Mouse (Mus musculus): ENCODE data around the gene Acin1. TPM values are rescaled to one million over a fixed set of nuclear protein-coding genes. Genes with fewer than 3 reads are reported as not detected.
A peak's percentile ranks its signal among the peaks of the same experiment; 100 is the strongest.

Acin1 gene
- polyA plus RNA-seq, 1 experiment = 107 TPM

GRCm38 (mm10) chr14:54643011-54643410 lies 43.7 kb downstream of the Acin1 start:
- Histone ChIP-seq H3K79me2 (ENCODE audit: control insufficient read depth, insufficient read depth) (peaks cover 7% of the 10 kb centered on the region), H3ac (ENCODE audit: control insufficient read depth, insufficient read length, low read depth) (no peak overlapping the region), H3K27me3 (ENCODE audit: control insufficient read depth, insufficient read depth, insufficient read length) (no peaks in the 10 kb centered on the region), H3K4me3 (ENCODE audit: insufficient read depth, poor library complexity, severe bottlenecking) (no peak overlapping the region), H3K79me3 (ENCODE audit: low read depth) (peaks cover under 1% of the 10 kb centered on the region), H3K36me3 (ENCODE audit: control insufficient read depth, insufficient read depth) (peaks cover 58% of the 10 kb centered on the region)
- TF ChIP-seq CEBPB (IDR thresholded peaks at IDR 0.05; ENCODE audit: low read depth) (no peak), CTCF (IDR thresholded peaks at IDR 0.05; ENCODE audit: control insufficient read depth, insufficient read depth, insufficient read length) (no peak), FOSL1 (IDR thresholded peaks at IDR 0.05; ENCODE audit: insufficient read depth, low read length, poor library complexity, severe bottlenecking) (no peak), MAX (IDR thresholded peaks at IDR 0.05) (no peak), MYOG (IDR thresholded peaks at IDR 0.05; ENCODE audit: control insufficient read depth, extremely low read depth, insufficient read length) (no peak), MYOD1 (IDR thresholded peaks at IDR 0.05; ENCODE audit: control insufficient read depth, insufficient read length, low read depth) (no peak), USF1 (IDR thresholded peaks at IDR 0.05; ENCODE audit: low read depth) (no peak)

- Histone ChIP-seq H3ac (ENCODE audit: control insufficient read depth, insufficient read length, low read depth) (no peak overlapping the region), H3K79me3 (ENCODE audit: low read depth) (no peaks in the 10 kb centered on the region), H3K27me3 (ENCODE audit: control insufficient read depth, insufficient read depth, insufficient read length) (no peaks in the 10 kb centered on the region), H3K79me2 (ENCODE audit: control insufficient read depth, insufficient read depth) (peaks cover 2% of the 10 kb centered on the region), H3K36me3 (ENCODE audit: control insufficient read depth, insufficient read depth) (peaks cover 52% of the 10 kb centered on the region), H3K4me3 (ENCODE audit: insufficient read depth, poor library complexity, severe bottlenecking) (no peak overlapping the region)
- TF ChIP-seq MAX (IDR thresholded peaks at IDR 0.05) = no peak
- TF ChIP-seq CEBPB (IDR thresholded peaks at IDR 0.05; ENCODE audit: low read depth) = no peak
- TF ChIP-seq USF1 (IDR thresholded peaks at IDR 0.05; ENCODE audit: low read depth) = no peak
- no peak for TF ChIP-seq MYOD1 (IDR thresholded peaks at IDR 0.05; ENCODE audit: control insufficient read depth, insufficient read length, low read depth)
- TF ChIP-seq FOSL1 (IDR thresholded peaks at IDR 0.05; ENCODE audit: insufficient read depth, low read length, poor library complexity, severe bottlenecking) = no peak
- no peak for TF ChIP-seq CTCF (IDR thresholded peaks at IDR 0.05; ENCODE audit: control insufficient read depth, insufficient read depth, insufficient read length)
- TF ChIP-seq MYOG (IDR thresholded peaks at IDR 0.05; ENCODE audit: control insufficient read depth, extremely low read depth, insufficient read length) = no peak
Measured at GRCm38 (mm10) chr14:54642224-54642944, 44.3 kb downstream of the Acin1 start.

- H3K79me3 ChIP-seq (ENCODE audit: low read depth) = no peaks in the 10 kb centered on the region
- H3K79me2 ChIP-seq (ENCODE audit: control insufficient read depth, insufficient read depth) = no peaks in the 10 kb centered on the region
- peak within 1 kb of the TSS; percentile 36 for H3K4me3 ChIP-seq (ENCODE audit: insufficient read depth, poor library complexity, severe bottlenecking)
- H3ac ChIP-seq (ENCODE audit: control insufficient read depth, insufficient read length, low read depth) = peak within 1 kb of the TSS; percentile 89
- H3K27me3 ChIP-seq (ENCODE audit: control insufficient read depth, insufficient read depth, insufficient read length) = no peaks in the 10 kb centered on the region
- peaks cover 43% of the 10 kb centered on the region for H3K36me3 ChIP-seq (ENCODE audit: control insufficient read depth, insufficient read depth)
- TF ChIP-seq USF1 (IDR thresholded peaks at IDR 0.05; ENCODE audit: low read depth) (no peak), CTCF (IDR thresholded peaks at IDR 0.05; ENCODE audit: control insufficient read depth, insufficient read depth, insufficient read length) (peak; percentile 59), MAX (IDR thresholded peaks at IDR 0.05) (no peak), CEBPB (IDR thresholded peaks at IDR 0.05; ENCODE audit: low read depth) (no peak), FOSL1 (IDR thresholded peaks at IDR 0.05; ENCODE audit: insufficient read depth, low read length, poor library complexity, severe bottlenecking) (no peak), MYOG (IDR thresholded peaks at IDR 0.05; ENCODE audit: control insufficient read depth, extremely low read depth, insufficient read length) (no peak), MYOD1 (IDR thresholded peaks at IDR 0.05; ENCODE audit: control insufficient read depth, insufficient read length, low read depth) (no peak)
Measured at GRCm38 (mm10) chr14:54641305-54641969, 45.3 kb downstream of the Acin1 start, which contains the start of gene Cdh24. TSS of gene Cdh24 (minus strand) at chr14:54641364.

GRCm38 (mm10) chr14:54640946-54641304 lies 45.8 kb downstream of the Acin1 start, which contains the start of gene Gm17606:
TSS of gene Gm17606 (plus strand) at chr14:54640952.
- no peaks in the 10 kb centered on the region for H3K79me3 ChIP-seq (ENCODE audit: low read depth)
- no peaks in the 10 kb centered on the region for H3K79me2 ChIP-seq (ENCODE audit: control insufficient read depth, insufficient read depth)
- peaks cover 38% of the 10 kb centered on the region for H3K36me3 ChIP-seq (ENCODE audit: control insufficient read depth, insufficient read depth)
- peak within 1 kb of the TSS; percentile 36 for H3K4me3 ChIP-seq (ENCODE audit: insufficient read depth, poor library complexity, severe bottlenecking)
- TF ChIP-seq CEBPB (IDR thresholded peaks at IDR 0.05; ENCODE audit: low read depth) = no peak
- TF ChIP-seq FOSL1 (IDR thresholded peaks at IDR 0.05; ENCODE audit: insufficient read depth, low read length, poor library complexity, severe bottlenecking) = no peak
- no peak for TF ChIP-seq CTCF (IDR thresholded peaks at IDR 0.05; ENCODE audit: control insufficient read depth, insufficient read depth, insufficient read length)
- no peak for TF ChIP-seq MYOG (IDR thresholded peaks at IDR 0.05; ENCODE audit: control insufficient read depth, extremely low read depth, insufficient read length)
- no peak for TF ChIP-seq MAX (IDR thresholded peaks at IDR 0.05)
- TF ChIP-seq USF1 (IDR thresholded peaks at IDR 0.05; ENCODE audit: low read depth) = no peak
- no peak for TF ChIP-seq MYOD1 (IDR thresholded peaks at IDR 0.05; ENCODE audit: control insufficient read depth, insufficient read length, low read depth)
- no peaks in the 10 kb centered on the region for H3K27me3 ChIP-seq (ENCODE audit: control insufficient read depth, insufficient read depth, insufficient read length)
- peak within 1 kb of the TSS; percentile 89 for H3ac ChIP-seq (ENCODE audit: control insufficient read depth, insufficient read length, low read depth)

GRCm38 (mm10) chr14:54640121-54640520 lies 46.6 kb downstream of the Acin1 start:
- Histone ChIP-seq H3K79me3 (ENCODE audit: low read depth) (no peaks in the 10 kb centered on the region), H3ac (ENCODE audit: control insufficient read depth, insufficient read length, low read depth) (no peak overlapping the region), H3K36me3 (ENCODE audit: control insufficient read depth, insufficient read depth) (peaks cover 30% of the 10 kb centered on the region), H3K4me3 (ENCODE audit: insufficient read depth, poor library complexity, severe bottlenecking) (no peak overlapping the region), H3K27me3 (ENCODE audit: control insufficient read depth, insufficient read depth, insufficient read length) (no peaks in the 10 kb centered on the region), H3K79me2 (ENCODE audit: control insufficient read depth, insufficient read depth) (no peaks in the 10 kb centered on the region)
- TF ChIP-seq MYOD1 (IDR thresholded peaks at IDR 0.05; ENCODE audit: control insufficient read depth, insufficient read length, low read depth) (no peak), MAX (IDR thresholded peaks at IDR 0.05) (no peak), FOSL1 (IDR thresholded peaks at IDR 0.05; ENCODE audit: insufficient read depth, low read length, poor library complexity, severe bottlenecking) (no peak)

All from C2C12 (cell line).